Mouse (Mus musculus) v-Abl transformed pro-B cells (cell line): ENCODE data around the gene Ppl.

Source experiments
- in situ Hi-C, 2 experiments: fragments of 400-800 bp; cut with MboI; formaldehyde crosslinking; loops; one replicate each; pipeline ENCODE4 v1.15.1; 2025; ENCODE audit not compliant: unreplicated experiment in 2 of 2

The Ppl gene

GRCm38 (mm10) chr16:5049774-5050234 lies 82.4 kb downstream of the Ppl start, which contains the start of the genes Glyr1 and Ubn1:
Glyr1 (minus strand) TSS chr16:5049863.
Ubn1 (plus strand) TSS chr16:5050057.
- in situ Hi-C loops: loop anchor here in 1 of 2 experiments (10.0 to 25.0 kb wide), 2 partner anchors 145 to 938 kb away; no protein-coding TSS in a partner anchor

- in situ Hi-C loops: no loop called here
Measured at GRCm38 (mm10) chr16:5049182-5049773, 82.9 kb downstream of the Ppl start.

- in situ Hi-C loops: no loop called here
Measured at GRCm38 (mm10) chr16:5045322-5045721, 86.9 kb downstream of the Ppl start.

DNA sequence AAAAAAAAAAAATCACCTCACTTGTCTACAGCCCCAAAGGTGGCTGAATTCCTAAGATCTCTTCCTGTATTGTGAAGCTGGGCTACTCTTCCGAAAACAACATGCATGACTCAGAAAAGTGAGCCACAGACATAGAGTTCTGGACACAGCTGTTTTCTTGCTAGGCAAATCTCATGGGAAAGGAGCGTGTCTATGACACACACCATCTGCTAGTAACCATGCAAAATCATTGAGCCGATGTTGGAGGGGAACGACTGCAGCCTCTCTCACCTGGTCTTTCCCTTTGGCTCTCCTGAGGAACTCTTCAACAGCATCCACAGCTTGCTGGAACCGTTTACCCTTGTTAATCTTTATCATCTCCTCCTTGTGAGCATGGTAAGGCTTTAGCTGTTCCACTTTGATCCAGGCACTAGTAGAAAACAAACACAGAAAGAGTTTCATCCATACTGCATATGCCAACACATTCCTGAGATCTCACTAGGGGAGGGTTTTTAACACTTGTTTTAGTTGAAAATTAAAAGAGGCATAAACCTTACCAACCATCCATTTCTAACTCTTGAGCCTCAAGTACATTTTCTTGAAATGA lies 95.5 kb downstream of the Ppl start:
- in situ Hi-C loops: no loop called here
